Mouse (Mus musculus): ENCODE measurements around the gene Ugt1a6b. TPM values are rescaled to one million over a fixed set of nuclear protein-coding genes. Genes with fewer than 3 reads are reported as not detected.

The Ugt1a6b gene
- polyA plus RNA-seq, 1 experiment from 2014 or later: 5.2 TPM

DNA sequence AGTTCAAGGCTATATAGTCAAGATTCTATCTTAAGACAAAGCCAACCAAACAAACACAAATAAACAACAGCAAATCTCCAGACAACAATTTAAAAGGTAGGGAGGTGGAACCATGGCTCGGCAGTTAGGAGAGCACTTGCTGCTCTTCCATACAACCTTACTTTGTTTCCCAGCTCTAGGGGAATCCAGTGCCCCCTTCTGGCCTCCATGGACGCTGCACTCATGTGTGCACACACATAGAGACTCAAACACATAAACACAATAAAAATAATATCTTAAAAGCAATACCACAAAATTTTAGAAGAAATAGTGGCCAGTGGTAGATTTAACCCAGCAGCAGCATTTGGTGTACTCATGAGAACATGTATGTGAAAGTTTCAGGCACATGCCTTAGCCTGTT lies 114.1 kb downstream of the Ugt1a6b start:
- no peaks in the 10 kb centered on the region for H3K27me3 ChIP-seq (ENCODE audit: control insufficient read depth, insufficient read depth, low read length)
- no peaks in the 10 kb centered on the region for H3K4me1 ChIP-seq (replicated peaks; ENCODE audit: control insufficient read depth, insufficient read depth)
- H3K36me3 ChIP-seq (ENCODE audit: control insufficient read depth, insufficient read depth, low read length): no peaks in the 10 kb centered on the region
- no peak overlapping the region for H3K27ac ChIP-seq (replicated peaks)
- H3K9ac ChIP-seq (ENCODE audit: low read length): no peak overlapping the region
- peaks cover 22% of the 10 kb centered on the region for H3K9me3 ChIP-seq (ENCODE audit: control insufficient read depth, low read length)
- no peak overlapping the region for H3K4me2 ChIP-seq (replicated peaks; ENCODE audit: low read depth)
- TF ChIP-seq EP300 (optimal IDR thresholded peaks at IDR 0.05) (no peak), CTCF (IDR thresholded peaks at IDR 0.05; ENCODE audit: low read depth) (peak; percentile 26; the same call in 1 of the 2 replicates)
- ATAC-seq (ENCODE audit: low FRiP score, low TSS enrichment) (no peak), DNase-seq (ENCODE audit: low spot score) (no peak)
- WGBS: 55% methylated on average over 2 of the region's 2 CpGs
- no peak overlapping the region for H3K4me3 ChIP-seq (ENCODE audit: low read depth, low read length)

DNA sequence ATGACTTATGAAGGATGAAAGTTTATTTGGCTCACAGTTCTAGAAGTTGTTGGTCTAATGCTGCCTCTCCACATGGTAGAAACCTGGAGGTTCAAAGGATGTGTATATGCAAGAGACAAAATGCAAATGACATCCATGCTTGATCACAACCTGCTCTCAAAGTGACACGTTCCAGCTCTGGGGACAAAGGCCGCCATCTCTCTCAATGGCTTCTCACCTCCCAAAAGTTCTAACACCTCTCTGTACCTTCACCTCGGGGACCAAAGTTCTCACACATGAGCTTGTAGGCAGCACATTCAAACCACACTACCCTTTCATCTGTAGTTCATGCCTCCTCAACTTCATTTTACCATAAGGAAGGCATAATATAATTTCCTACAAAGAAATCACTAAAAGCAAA lies 114.5 kb downstream of the Ugt1a6b start:
- Histone ChIP-seq H3K36me3 (ENCODE audit: control insufficient read depth, insufficient read depth, low read length) (no peaks in the 10 kb centered on the region), H3K4me2 (replicated peaks; ENCODE audit: low read depth) (no peak overlapping the region), H3K9me3 (ENCODE audit: control insufficient read depth, low read length) (peaks cover 22% of the 10 kb centered on the region), H3K9ac (ENCODE audit: low read length) (no peak overlapping the region), H3K4me3 (ENCODE audit: low read depth, low read length) (no peak overlapping the region), H3K27ac (replicated peaks) (no peak overlapping the region), H3K4me1 (replicated peaks; ENCODE audit: control insufficient read depth, insufficient read depth) (no peaks in the 10 kb centered on the region), H3K27me3 (ENCODE audit: control insufficient read depth, insufficient read depth, low read length) (no peaks in the 10 kb centered on the region)
- WGBS: 37% methylated on average over 3 of the region's 3 CpGs
- TF ChIP-seq CTCF (IDR thresholded peaks at IDR 0.05; ENCODE audit: low read depth): no peak
- TF ChIP-seq EP300 (optimal IDR thresholded peaks at IDR 0.05): no peak
- ATAC-seq (ENCODE audit: low FRiP score, low TSS enrichment): no peak
- no peak for DNase-seq (ENCODE audit: low spot score)

DNA sequence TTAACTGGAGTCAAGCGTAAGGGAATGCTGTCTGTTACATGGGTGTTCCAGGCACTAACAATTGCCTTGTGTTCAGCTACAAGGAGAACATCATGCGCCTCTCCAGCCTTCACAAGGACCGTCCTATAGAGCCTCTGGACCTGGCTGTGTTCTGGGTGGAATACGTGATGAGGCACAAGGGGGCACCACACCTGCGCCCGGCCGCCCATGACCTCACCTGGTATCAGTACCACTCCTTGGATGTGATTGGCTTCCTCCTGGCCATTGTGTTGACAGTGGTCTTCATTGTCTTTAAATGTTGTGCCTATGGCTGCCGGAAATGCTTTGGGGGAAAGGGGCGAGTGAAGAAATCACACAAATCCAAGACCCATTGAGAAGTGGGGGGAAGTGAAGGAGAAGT lies 115.0 kb downstream of the Ugt1a6b start:
- TF ChIP-seq EP300 (optimal IDR thresholded peaks at IDR 0.05) (no peak), CTCF (IDR thresholded peaks at IDR 0.05; ENCODE audit: low read depth) (no peak)
- Histone ChIP-seq H3K27me3 (ENCODE audit: control insufficient read depth, insufficient read depth, low read length) (no peaks in the 10 kb centered on the region), H3K36me3 (ENCODE audit: control insufficient read depth, insufficient read depth, low read length) (no peaks in the 10 kb centered on the region), H3K9me3 (ENCODE audit: control insufficient read depth, low read length) (peaks cover 22% of the 10 kb centered on the region), H3K27ac (replicated peaks) (no peak overlapping the region), H3K4me1 (replicated peaks; ENCODE audit: control insufficient read depth, insufficient read depth) (no peaks in the 10 kb centered on the region), H3K4me3 (ENCODE audit: low read depth, low read length) (no peak overlapping the region), H3K4me2 (replicated peaks; ENCODE audit: low read depth) (no peak overlapping the region), H3K9ac (ENCODE audit: low read length) (no peak overlapping the region)
- WGBS: 73% methylated on average over 9 of the region's 9 CpGs
- no peak for ATAC-seq (ENCODE audit: low FRiP score, low TSS enrichment)
- peak; percentile 43 for DNase-seq (ENCODE audit: low spot score)

DNA sequence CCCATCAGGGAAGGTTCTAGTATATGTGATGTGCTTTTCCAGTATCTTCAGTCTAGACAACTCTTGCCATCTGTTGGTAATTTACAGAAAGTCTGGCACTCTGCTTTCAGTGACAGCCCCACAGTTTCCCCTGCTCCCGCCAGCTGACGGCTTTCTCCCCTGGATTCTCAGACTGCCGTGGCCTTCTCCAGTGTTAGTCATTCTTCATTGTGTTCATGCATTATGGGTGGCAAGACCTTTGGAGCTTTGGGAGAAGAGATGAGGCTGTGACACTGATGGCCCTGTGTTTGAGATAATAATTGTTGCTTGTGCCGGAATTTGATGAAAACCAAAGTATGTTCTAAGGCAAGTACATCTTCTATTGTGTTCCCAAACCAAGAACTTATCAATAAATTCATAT lies 115.5 kb downstream of the Ugt1a6b start:
- H3K27me3 ChIP-seq (ENCODE audit: control insufficient read depth, insufficient read depth, low read length): no peaks in the 10 kb centered on the region
- WGBS: 51% methylated on average over 4 of the region's 4 CpGs
- ATAC-seq (ENCODE audit: low FRiP score, low TSS enrichment): no peak

DNA sequence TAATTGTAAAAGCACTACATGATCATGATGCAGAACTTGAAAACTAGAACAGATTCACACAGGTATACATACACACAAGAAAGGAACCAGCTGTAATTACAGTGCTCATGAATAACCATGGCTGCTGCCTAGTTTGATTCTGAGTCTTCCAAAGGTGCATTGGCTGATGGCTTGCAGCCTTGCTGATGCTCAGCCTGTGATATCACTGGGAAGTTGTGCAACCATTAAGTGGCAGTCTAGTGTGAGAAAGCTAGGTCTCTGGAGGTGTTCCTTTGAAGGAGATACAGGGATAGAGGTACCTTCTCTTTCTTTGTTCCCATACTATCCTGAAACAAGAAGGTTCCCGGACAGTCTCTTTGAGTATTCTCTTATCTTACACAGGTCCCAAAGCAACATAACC lies 116.0 kb downstream of the Ugt1a6b start:
- Histone ChIP-seq H3K4me3 (ENCODE audit: low read depth, low read length) (no peak overlapping the region), H3K9ac (ENCODE audit: low read length) (no peak overlapping the region), H3K36me3 (ENCODE audit: control insufficient read depth, insufficient read depth, low read length) (no peaks in the 10 kb centered on the region), H3K27me3 (ENCODE audit: control insufficient read depth, insufficient read depth, low read length) (no peaks in the 10 kb centered on the region), H3K4me2 (replicated peaks; ENCODE audit: low read depth) (no peak overlapping the region), H3K9me3 (ENCODE audit: control insufficient read depth, low read length) (peaks cover 18% of the 10 kb centered on the region), H3K27ac (replicated peaks) (no peak overlapping the region), H3K4me1 (replicated peaks; ENCODE audit: control insufficient read depth, insufficient read depth) (no peaks in the 10 kb centered on the region)
- DNase-seq (ENCODE audit: low spot score) (no peak), ATAC-seq (ENCODE audit: low FRiP score, low TSS enrichment) (no peak)
- WGBS: 11% methylated on average over 1 of the region's 1 CpGs
- TF ChIP-seq CTCF (IDR thresholded peaks at IDR 0.05; ENCODE audit: low read depth): no peak
- no peak for TF ChIP-seq EP300 (optimal IDR thresholded peaks at IDR 0.05)

More for the DNA sequence above, 115.5 kb downstream of the Ugt1a6b start:
- Histone ChIP-seq H3K27ac (replicated peaks) (no peak overlapping the region), H3K4me3 (ENCODE audit: low read depth, low read length) (no peak overlapping the region), H3K36me3 (ENCODE audit: control insufficient read depth, insufficient read depth, low read length) (no peaks in the 10 kb centered on the region), H3K9ac (ENCODE audit: low read length) (no peak overlapping the region), H3K4me2 (replicated peaks; ENCODE audit: low read depth) (no peak overlapping the region), H3K4me1 (replicated peaks; ENCODE audit: control insufficient read depth, insufficient read depth) (no peaks in the 10 kb centered on the region), H3K9me3 (ENCODE audit: control insufficient read depth, low read length) (peaks cover 22% of the 10 kb centered on the region)
- TF ChIP-seq EP300 (optimal IDR thresholded peaks at IDR 0.05) (no peak), CTCF (IDR thresholded peaks at IDR 0.05; ENCODE audit: low read depth) (no peak)
- no peak for DNase-seq (ENCODE audit: low spot score)

DNA sequence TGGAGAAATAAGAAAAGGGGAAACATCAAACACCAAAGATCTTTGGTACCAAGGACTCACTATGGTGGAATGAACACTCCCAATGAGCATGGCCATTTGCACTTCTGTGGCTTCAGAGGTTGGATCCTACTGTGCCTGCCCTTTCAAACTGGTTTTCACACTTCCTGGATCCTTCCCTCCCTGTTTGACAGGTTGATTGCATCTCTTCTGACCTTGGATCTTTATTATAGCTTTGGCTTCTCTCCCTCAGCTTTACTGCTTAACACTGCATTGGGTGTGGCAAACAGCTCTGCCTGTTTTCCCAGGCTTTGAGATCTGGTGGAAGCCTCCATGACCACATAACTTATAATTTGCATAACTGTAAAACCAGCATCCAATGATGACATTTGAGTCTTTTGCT lies 117.3 kb downstream of the Ugt1a6b start:
- no peak overlapping the region for H3K4me2 ChIP-seq (replicated peaks; ENCODE audit: low read depth)
- no peaks in the 10 kb centered on the region for H3K4me1 ChIP-seq (replicated peaks; ENCODE audit: control insufficient read depth, insufficient read depth)
- DNase-seq (ENCODE audit: low spot score) (peak; percentile 22), ATAC-seq (ENCODE audit: low FRiP score, low TSS enrichment) (no peak)
- no peak overlapping the region for H3K9ac ChIP-seq (ENCODE audit: low read length)
- no peak overlapping the region for H3K27ac ChIP-seq (replicated peaks)
- no peaks in the 10 kb centered on the region for H3K27me3 ChIP-seq (ENCODE audit: control insufficient read depth, insufficient read depth, low read length)
- no peaks in the 10 kb centered on the region for H3K36me3 ChIP-seq (ENCODE audit: control insufficient read depth, insufficient read depth, low read length)
- H3K4me3 ChIP-seq (ENCODE audit: low read depth, low read length): no peak overlapping the region
- H3K9me3 ChIP-seq (ENCODE audit: control insufficient read depth, low read length): peaks cover 13% of the 10 kb centered on the region
- TF ChIP-seq EP300 (optimal IDR thresholded peaks at IDR 0.05): no peak
- TF ChIP-seq CTCF (IDR thresholded peaks at IDR 0.05; ENCODE audit: low read depth): no peak
